Mouse (Mus musculus) forelimb bud, embryonic 11.5 days (tissue): ENCODE data around the gene Cel.
A peak's percentile ranks its signal among the peaks of the same experiment; 100 is the strongest.

Experiments used
- DNase-seq: peaks from one replicate; pipeline ENCODE4 v3.0.0-alpha.2; 2012; ENCODE audit warnings: low read depth, low spot score

Cel gene

GRCm38 (mm10) chr2:28585730-28586129 is 22.5 kb upstream of the Cel start:
- DNase-seq, result no peak

GRCm38 (mm10) chr2:28585043-28585571 is 21.9 kb upstream of the Cel start:
- peak; percentile 88 for DNase-seq

GRCm38 (mm10) chr2:28583651-28584050 is 20.4 kb upstream of the Cel start, which contains the start of gene Gtf3c5:
Gene Gtf3c5, minus strand, starts transcription at chr2:28583751.
- no peak for DNase-seq

GRCm38 (mm10) chr2:28582647-28583353 is 19.6 kb upstream of the Cel start:
- DNase-seq, result peak; percentile 91

GRCm38 (mm10) chr2:28578003-28578402 is 14.8 kb upstream of the Cel start:
- DNase-seq, result no peak

GRCm38 (mm10) chr2:28576815-28577214 is 13.6 kb upstream of the Cel start:
- DNase-seq, result no peak

- no peak for DNase-seq
Observed at GRCm38 (mm10) chr2:28575341-28575740, 12.1 kb upstream of the Cel start.

GRCm38 (mm10) chr2:28569903-28570302 is 6.7 kb upstream of the Cel start:
- DNase-seq, result peak; percentile 86

GRCm38 (mm10) chr2:28566545-28566944 is 3.3 kb upstream of the Cel start:
- DNase-seq, result no peak

GRCm38 (mm10) chr2:28564380-28564779 is 1.2 kb upstream of the Cel start:
- no peak for DNase-seq

GRCm38 (mm10) chr2:28563830-28564229 is 627 bp upstream of the Cel start:
- DNase-seq, result no peak

- DNase-seq, result no peak
Observed at GRCm38 (mm10) chr2:28557452-28557851, 5.8 kb downstream of the Cel start.

GRCm38 (mm10) chr2:28552301-28552700 is 10.9 kb downstream of the Cel start:
- no peak for DNase-seq

GRCm38 (mm10) chr2:28549157-28549556 is 14.0 kb downstream of the Cel start:
- DNase-seq, result no peak

- DNase-seq, result peak; percentile 84
Observed at GRCm38 (mm10) chr2:28547237-28548172, 15.7 kb downstream of the Cel start.

GRCm38 (mm10) chr2:28546560-28546959 is 16.6 kb downstream of the Cel start:
- DNase-seq, result no peak

GRCm38 (mm10) chr2:28545976-28546375 is 17.2 kb downstream of the Cel start:
- DNase-seq, result no peak

- no peak for DNase-seq
Observed at GRCm38 (mm10) chr2:28543894-28544293, 19.3 kb downstream of the Cel start.

GRCm38 (mm10) chr2:28540587-28541227 is 22.5 kb downstream of the Cel start:
- no peak for DNase-seq

GRCm38 (mm10) chr2:28539949-28540348 is 23.3 kb downstream of the Cel start:
- no peak for DNase-seq

- no peak for DNase-seq
Observed at GRCm38 (mm10) chr2:28539206-28539605, 24.0 kb downstream of the Cel start.

GRCm38 (mm10) chr2:28538817-28539128 is 24.4 kb downstream of the Cel start:
- no peak for DNase-seq
